Mouse (Mus musculus): ENCODE measurements around the gene Ptpn7.

DNA sequence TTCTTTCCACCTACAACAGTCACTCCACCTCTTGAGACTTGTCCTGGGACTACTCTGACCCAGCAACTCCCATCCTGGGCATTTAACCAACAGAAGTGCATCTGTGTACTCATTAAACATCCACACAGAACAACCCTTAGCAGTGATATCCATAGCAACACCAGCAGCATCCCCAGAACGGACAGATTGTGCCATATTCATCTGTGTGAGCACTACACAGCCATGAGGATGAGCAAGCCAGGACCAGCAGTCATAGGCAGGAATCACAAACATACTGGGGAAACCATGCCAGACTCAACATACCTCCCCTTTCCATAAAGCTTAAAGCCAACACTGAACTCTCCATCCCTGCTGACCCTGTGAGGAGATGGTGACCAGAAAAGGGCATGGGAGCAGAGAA is 45.1 kb upstream of the Ptpn7 start:
- TF ChIP-seq CTCF (IDR thresholded peaks at IDR 0.05; ENCODE audit: low read depth): no peak
- TF ChIP-seq EP300 (IDR thresholded peaks at IDR 0.05; ENCODE audit: low read depth): no peak
